Mouse (Mus musculus): ENCODE results near the gene Nmt1. TPM values are rescaled to one million over a fixed set of nuclear protein-coding genes. Genes with fewer than 3 reads are reported as not detected.

The Nmt1 gene
- polyA plus RNA-seq (2014; fragmentation: Illumina TruSeq; extraction: RNeasy Lipid Tissue Mini Kit (QIAGEN cat#74804); ENCODE audit: low read depth, low replicate concordance), result 18.6 TPM

DNA sequence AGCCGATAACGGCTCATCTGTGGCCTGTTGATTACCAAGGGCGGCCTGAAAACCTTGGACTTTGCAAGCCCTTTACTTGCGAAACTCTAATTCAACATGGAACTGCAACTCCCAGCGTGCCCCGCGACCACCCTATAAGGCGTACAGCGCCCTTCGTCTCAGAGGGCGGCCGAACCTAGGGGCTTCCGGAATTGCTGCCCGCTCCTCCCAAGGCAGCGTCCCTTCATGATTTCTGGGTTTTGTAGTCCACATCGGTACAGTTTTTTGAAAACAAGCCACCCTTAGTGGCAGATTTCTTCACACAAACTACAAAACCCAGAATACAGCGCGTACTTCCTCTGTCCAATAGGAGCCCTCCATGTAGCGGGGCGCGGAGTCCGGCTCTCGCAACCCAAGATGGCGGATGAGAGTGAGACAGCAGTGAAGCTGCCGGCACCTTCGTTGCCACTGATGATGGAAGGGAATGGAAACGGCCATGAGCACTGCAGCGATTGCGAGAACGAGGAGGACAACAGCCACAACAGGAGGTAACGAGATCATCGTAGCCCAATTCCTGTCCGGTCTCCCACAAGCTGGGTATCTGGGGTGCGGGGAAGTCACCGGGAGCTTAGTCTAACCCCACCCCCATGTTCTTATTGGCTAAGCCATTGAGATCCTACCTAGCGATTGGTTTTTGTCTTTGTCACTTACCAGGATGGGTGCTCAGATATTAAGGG is at the start of gene Nmt1, which contains the start of gene Dcakd:
Gene Nmt1 (plus strand): TSS at position 15 of the 716 bp plus-strand sequence.
Gene Dcakd (minus strand): TSS at position 158 of the 716 bp plus-strand sequence.

DNA sequence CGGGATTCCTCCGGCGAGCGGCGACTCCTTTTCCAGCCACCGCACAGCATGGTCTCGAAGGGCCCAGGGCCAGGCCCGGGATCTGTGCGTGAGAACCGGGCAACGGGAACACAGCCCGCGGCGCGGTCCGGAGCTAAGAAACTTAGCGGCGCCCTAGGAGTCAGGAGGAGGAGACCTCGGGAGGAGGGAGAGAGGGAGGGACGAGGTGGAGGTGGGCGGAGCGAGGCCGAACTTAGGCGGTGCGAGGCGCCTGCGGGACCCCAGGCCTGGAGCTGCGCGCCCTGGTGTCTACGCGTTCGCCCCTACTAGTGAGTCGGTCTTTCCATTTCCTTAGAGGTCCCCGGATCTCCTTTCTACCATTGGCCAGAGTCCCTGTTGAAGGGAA is 73.5 kb downstream of the Nmt1 start, which contains the start of the genes Plcd3 and Acbd4:
Gene Plcd3 (minus strand): TSS at position 178 of the 385 bp plus-strand sequence.
Gene Acbd4 (plus strand): TSS at position 202 of the 385 bp plus-strand sequence.

DNA sequence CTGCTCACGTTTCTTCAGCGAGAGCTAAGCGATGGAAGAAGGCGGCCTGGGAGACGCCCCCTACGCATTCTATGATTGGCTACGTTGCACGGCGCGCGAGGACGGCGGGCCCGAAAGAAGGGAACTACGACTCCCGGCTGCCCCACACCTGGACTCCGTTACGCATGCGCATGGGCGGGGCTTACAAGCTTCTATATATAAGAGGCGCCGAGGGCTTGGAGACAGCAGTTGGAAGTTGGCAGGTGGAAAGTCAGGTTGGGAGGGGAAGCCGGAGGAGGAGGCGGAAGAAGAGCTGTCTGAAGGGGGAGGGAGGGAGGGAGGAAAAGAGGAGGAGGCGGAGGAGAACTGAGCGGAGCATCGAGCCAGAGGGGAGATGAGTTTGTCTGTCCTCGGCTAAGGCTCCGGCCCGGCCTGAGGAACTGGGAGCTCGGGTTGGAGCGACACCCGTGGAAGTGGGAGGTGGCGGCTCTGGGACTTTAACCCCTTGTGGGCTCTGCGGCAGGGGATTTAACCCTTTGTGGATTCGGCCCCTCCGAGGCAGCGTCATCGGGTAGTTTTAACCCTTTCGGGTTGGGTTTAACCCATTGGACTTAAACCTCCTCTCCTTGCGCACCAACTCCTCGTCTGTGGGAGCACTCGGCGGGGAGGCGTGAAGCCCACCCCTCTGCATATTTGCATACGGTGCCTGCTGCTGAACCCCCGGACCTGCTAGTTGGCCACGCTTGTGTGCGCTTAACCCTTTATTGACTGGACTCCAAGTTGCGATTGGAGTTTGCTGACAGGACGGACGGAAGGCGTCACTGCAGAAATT is 88.2 kb downstream of the Nmt1 start, which contains the start of gene Hexim1:
Gene Hexim1 (plus strand): TSS at position 224 of the 811 bp plus-strand sequence.

Other genes starting within 250 kb of the Nmt1 start
- gene Gjc1, start 208.5 kb upstream of the Nmt1 start, polyA plus RNA-seq (2014; fragmentation: Illumina TruSeq; extraction: RNeasy Lipid Tissue Mini Kit (QIAGEN cat#74804); ENCODE audit: low read depth, low replicate concordance), result 14.8 TPM
- not detected for gene Higd1b, start 192.3 kb upstream of the Nmt1 start, polyA plus RNA-seq (2014; fragmentation: Illumina TruSeq; extraction: RNeasy Lipid Tissue Mini Kit (QIAGEN cat#74804); ENCODE audit: low read depth, low replicate concordance)
- 36.6 TPM for gene Eftud2, start 147.2 kb upstream of the Nmt1 start, polyA plus RNA-seq (2014; fragmentation: Illumina TruSeq; extraction: RNeasy Lipid Tissue Mini Kit (QIAGEN cat#74804); ENCODE audit: low read depth, low replicate concordance)
- 0.41 TPM for gene Ccdc103, start 147.0 kb upstream of the Nmt1 start, polyA plus RNA-seq (2014; fragmentation: Illumina TruSeq; extraction: RNeasy Lipid Tissue Mini Kit (QIAGEN cat#74804); ENCODE audit: low read depth, low replicate concordance)
- not detected for gene Fam187a, start 143.0 kb upstream of the Nmt1 start, polyA plus RNA-seq (2014; fragmentation: Illumina TruSeq; extraction: RNeasy Lipid Tissue Mini Kit (QIAGEN cat#74804); ENCODE audit: low read depth, low replicate concordance)
- gene Gfap, start 127.3 kb upstream of the Nmt1 start, polyA plus RNA-seq (2014; fragmentation: Illumina TruSeq; extraction: RNeasy Lipid Tissue Mini Kit (QIAGEN cat#74804); ENCODE audit: low read depth, low replicate concordance), result 0.76 TPM
- not detected for gene Kif18b, start 103.1 kb upstream of the Nmt1 start, polyA plus RNA-seq (2014; fragmentation: Illumina TruSeq; extraction: RNeasy Lipid Tissue Mini Kit (QIAGEN cat#74804); ENCODE audit: low read depth, low replicate concordance)
- gene C1ql1, start 81.5 kb upstream of the Nmt1 start, polyA plus RNA-seq (2014; fragmentation: Illumina TruSeq; extraction: RNeasy Lipid Tissue Mini Kit (QIAGEN cat#74804); ENCODE audit: low read depth, low replicate concordance), result 0.41 TPM
- gene Dcakd, start 143 bp downstream of the Nmt1 start, polyA plus RNA-seq (2014; fragmentation: Illumina TruSeq; extraction: RNeasy Lipid Tissue Mini Kit (QIAGEN cat#74804); ENCODE audit: low read depth, low replicate concordance), result 20.1 TPM
- gene Plcd3, start 73.5 kb downstream of the Nmt1 start, polyA plus RNA-seq (2014; fragmentation: Illumina TruSeq; extraction: RNeasy Lipid Tissue Mini Kit (QIAGEN cat#74804); ENCODE audit: low read depth, low replicate concordance), result not detected
- 7.2 TPM for gene Acbd4, start 73.5 kb downstream of the Nmt1 start, polyA plus RNA-seq (2014; fragmentation: Illumina TruSeq; extraction: RNeasy Lipid Tissue Mini Kit (QIAGEN cat#74804); ENCODE audit: low read depth, low replicate concordance)
- 73.2 TPM for gene Hexim1, start 88.0 kb downstream of the Nmt1 start, polyA plus RNA-seq (2014; fragmentation: Illumina TruSeq; extraction: RNeasy Lipid Tissue Mini Kit (QIAGEN cat#74804); ENCODE audit: low read depth, low replicate concordance)
- gene Hexim2, start 104.2 kb downstream of the Nmt1 start, polyA plus RNA-seq (2014; fragmentation: Illumina TruSeq; extraction: RNeasy Lipid Tissue Mini Kit (QIAGEN cat#74804); ENCODE audit: low read depth, low replicate concordance), result 0.58 TPM
- 2.2 TPM for gene Fmnl1, start 142.9 kb downstream of the Nmt1 start, polyA plus RNA-seq (2014; fragmentation: Illumina TruSeq; extraction: RNeasy Lipid Tissue Mini Kit (QIAGEN cat#74804); ENCODE audit: low read depth, low replicate concordance)
- gene 1700023F06Rik, start 180.4 kb downstream of the Nmt1 start, polyA plus RNA-seq (2014; fragmentation: Illumina TruSeq; extraction: RNeasy Lipid Tissue Mini Kit (QIAGEN cat#74804); ENCODE audit: low read depth, low replicate concordance), result not detected
- not detected for gene Spata32, start 190.2 kb downstream of the Nmt1 start, polyA plus RNA-seq (2014; fragmentation: Illumina TruSeq; extraction: RNeasy Lipid Tissue Mini Kit (QIAGEN cat#74804); ENCODE audit: low read depth, low replicate concordance)
- not detected for gene Map3k14, start 239.3 kb downstream of the Nmt1 start, polyA plus RNA-seq (2014; fragmentation: Illumina TruSeq; extraction: RNeasy Lipid Tissue Mini Kit (QIAGEN cat#74804); ENCODE audit: low read depth, low replicate concordance)